Mouse (Mus musculus): ENCODE measurements at regions not wholly inside any gene's neighbourhood (a gene's known extent, or its start where the extent isn't known, plus 50 kb on each side); places are given as distances from the start of the nearest gene placed in this dataset.
A peak's percentile ranks its signal among the peaks of the same experiment; 100 is the strongest.

- DNase-seq (ENCODE audit: extremely low spot score), result no peak
Observed at GRCm38 (mm10) chr4:75130757-75131156, 147.3 kb downstream of the Dmac1 start.

GRCm38 (mm10) chr4:75115887-75116286, 162.2 kb downstream of the Dmac1 start:
- DNase-seq (ENCODE audit: extremely low spot score), result no peak

- no peak for DNase-seq (ENCODE audit: extremely low spot score)
Observed at GRCm38 (mm10) chr4:75115346-75115745, 162.8 kb downstream of the Dmac1 start.

GRCm38 (mm10) chr4:75065782-75066181, 212.3 kb downstream of the Dmac1 start:
- DNase-seq (ENCODE audit: extremely low spot score), result no peak

- peak; percentile 4 for DNase-seq (ENCODE audit: extremely low spot score)
Observed at GRCm38 (mm10) chr4:75063275-75063674, 214.8 kb downstream of the Dmac1 start.

- DNase-seq (ENCODE audit: extremely low spot score), result no peak
Observed at GRCm38 (mm10) chr4:75043510-75043909, 234.6 kb downstream of the Dmac1 start.

GRCm38 (mm10) chr4:75042640-75043039, 235.5 kb downstream of the Dmac1 start:
- no peak for DNase-seq (ENCODE audit: extremely low spot score)

- no peak for DNase-seq (ENCODE audit: extremely low spot score)
Observed at GRCm38 (mm10) chr4:75041930-75042579, 236.1 kb downstream of the Dmac1 start.

Data from embryo, embryonic 9.5 days (tissue).